Mouse (Mus musculus): ENCODE results near the gene Tceanc2. TPM values are rescaled to one million over a fixed set of nuclear protein-coding genes. Genes with fewer than 3 reads are reported as not detected.

Gene Tceanc2
- 17.6 and 19.4 TPM in 2 replicates for polyA plus RNA-seq (2015; fragmentation: Nextera tagmentation; extraction: Ambion mirVana)

GRCm38 (mm10) chr4:107178830-107179490, at the start of gene Tceanc2:
Tceanc2 (minus strand) TSS chr4:107179116.
- peak; percentile 24 for ATAC-seq
- Histone ChIP-seq H3K27me3 (replicated peaks; ENCODE audit: control insufficient read depth, insufficient read depth, low read length) (no peaks in the 10 kb centered on the region), H3K4me1 (ENCODE audit: control insufficient read depth, insufficient read depth, low read length) (peaks cover 30% of the 10 kb centered on the region), H3K9ac (ENCODE audit: low read depth, low read length) (peak within 1 kb of the TSS; percentile 94), H3K4me2 (ENCODE audit: low read depth, low read length) (peak within 1 kb of the TSS; percentile 77), H3K4me3 (ENCODE audit: low read length) (peak within 1 kb of the TSS; percentile 99), H3K9me3 (ENCODE audit: control insufficient read depth, low read length) (no peaks in the 10 kb centered on the region), H3K27ac (ENCODE audit: low read length) (peak within 1 kb of the TSS; percentile 100), H3K36me3 (ENCODE audit: control insufficient read depth, insufficient read depth, low read length) (no peaks in the 10 kb centered on the region)
- under 1% methylated on average over 47 of the region's 47 CpGs for WGBS

GRCm38 (mm10) chr4:107226313-107226712, 47.4 kb upstream of the Tceanc2 start:
- WGBS: 93% methylated on average over 2 of the region's 2 CpGs
- no peak for ATAC-seq
- Histone ChIP-seq H3K4me1 (ENCODE audit: control insufficient read depth, insufficient read depth, low read length) (no peaks in the 10 kb centered on the region), H3K4me3 (ENCODE audit: low read length) (no peak overlapping the region), H3K9me3 (ENCODE audit: control insufficient read depth, low read length) (no peaks in the 10 kb centered on the region), H3K27ac (ENCODE audit: low read length) (no peak overlapping the region), H3K36me3 (ENCODE audit: control insufficient read depth, insufficient read depth, low read length) (no peaks in the 10 kb centered on the region), H3K27me3 (replicated peaks; ENCODE audit: control insufficient read depth, insufficient read depth, low read length) (no peaks in the 10 kb centered on the region), H3K4me2 (ENCODE audit: low read depth, low read length) (no peak overlapping the region), H3K9ac (ENCODE audit: low read depth, low read length) (no peak overlapping the region)

- Histone ChIP-seq H3K27ac (ENCODE audit: low read length) (no peak overlapping the region), H3K4me2 (ENCODE audit: low read depth, low read length) (no peak overlapping the region), H3K4me3 (ENCODE audit: low read length) (no peak overlapping the region), H3K9me3 (ENCODE audit: control insufficient read depth, low read length) (no peaks in the 10 kb centered on the region), H3K4me1 (ENCODE audit: control insufficient read depth, insufficient read depth, low read length) (no peaks in the 10 kb centered on the region), H3K36me3 (ENCODE audit: control insufficient read depth, insufficient read depth, low read length) (no peaks in the 10 kb centered on the region), H3K27me3 (replicated peaks; ENCODE audit: control insufficient read depth, insufficient read depth, low read length) (no peaks in the 10 kb centered on the region), H3K9ac (ENCODE audit: low read depth, low read length) (no peak overlapping the region)
- WGBS: 70% methylated on average over 11 of the region's 11 CpGs
- peak; percentile 38 for ATAC-seq
Measured at GRCm38 (mm10) chr4:107223225-107224204, 44.6 kb upstream of the Tceanc2 start.

GRCm38 (mm10) chr4:107221524-107221923, 42.6 kb upstream of the Tceanc2 start:
- H3K9me3 ChIP-seq (ENCODE audit: control insufficient read depth, low read length): no peaks in the 10 kb centered on the region
- no peak overlapping the region for H3K9ac ChIP-seq (ENCODE audit: low read depth, low read length)
- no peak overlapping the region for H3K4me3 ChIP-seq (ENCODE audit: low read length)
- H3K27ac ChIP-seq (ENCODE audit: low read length): no peak overlapping the region
- no peak for ATAC-seq
- 82% methylated on average over 5 of the region's 5 CpGs for WGBS
- no peaks in the 10 kb centered on the region for H3K27me3 ChIP-seq (replicated peaks; ENCODE audit: control insufficient read depth, insufficient read depth, low read length)
- no peak overlapping the region for H3K4me2 ChIP-seq (ENCODE audit: low read depth, low read length)
- no peaks in the 10 kb centered on the region for H3K36me3 ChIP-seq (ENCODE audit: control insufficient read depth, insufficient read depth, low read length)
- H3K4me1 ChIP-seq (ENCODE audit: control insufficient read depth, insufficient read depth, low read length): no peaks in the 10 kb centered on the region

- Histone ChIP-seq H3K4me3 (ENCODE audit: low read length) (no peak overlapping the region), H3K9ac (ENCODE audit: low read depth, low read length) (no peak overlapping the region), H3K4me2 (ENCODE audit: low read depth, low read length) (no peak overlapping the region), H3K36me3 (ENCODE audit: control insufficient read depth, insufficient read depth, low read length) (no peaks in the 10 kb centered on the region), H3K27ac (ENCODE audit: low read length) (no peak overlapping the region), H3K4me1 (ENCODE audit: control insufficient read depth, insufficient read depth, low read length) (peaks cover 2% of the 10 kb centered on the region; the same call in 1 of the 2 replicates), H3K27me3 (replicated peaks; ENCODE audit: control insufficient read depth, insufficient read depth, low read length) (no peaks in the 10 kb centered on the region), H3K9me3 (ENCODE audit: control insufficient read depth, low read length) (no peaks in the 10 kb centered on the region)
- peak; percentile 73 for ATAC-seq
- 69% methylated on average over 9 of the region's 9 CpGs for WGBS
Measured at GRCm38 (mm10) chr4:107217574-107217973, 38.7 kb upstream of the Tceanc2 start.

- no peaks in the 10 kb centered on the region for H3K9me3 ChIP-seq (ENCODE audit: control insufficient read depth, low read length)
- no peak overlapping the region for H3K4me3 ChIP-seq (ENCODE audit: low read length)
- H3K4me1 ChIP-seq (ENCODE audit: control insufficient read depth, insufficient read depth, low read length): peaks cover 9% of the 10 kb centered on the region; the same call in 1 of the 2 replicates
- H3K27ac ChIP-seq (ENCODE audit: low read length): no peak overlapping the region
- no peak for ATAC-seq
- H3K27me3 ChIP-seq (replicated peaks; ENCODE audit: control insufficient read depth, insufficient read depth, low read length): no peaks in the 10 kb centered on the region
- WGBS: 62% methylated on average over 12 of the region's 12 CpGs
- H3K9ac ChIP-seq (ENCODE audit: low read depth, low read length): no peak overlapping the region
- no peaks in the 10 kb centered on the region for H3K36me3 ChIP-seq (ENCODE audit: control insufficient read depth, insufficient read depth, low read length)
- no peak overlapping the region for H3K4me2 ChIP-seq (ENCODE audit: low read depth, low read length)
Measured at GRCm38 (mm10) chr4:107213279-107214011, 34.5 kb upstream of the Tceanc2 start.

GRCm38 (mm10) chr4:107211936-107212335, 33.0 kb upstream of the Tceanc2 start:
- no peak overlapping the region for H3K4me3 ChIP-seq (ENCODE audit: low read length)
- ATAC-seq: no peak
- WGBS: 84% methylated on average over 5 of the region's 5 CpGs

GRCm38 (mm10) chr4:107211465-107211864, 32.5 kb upstream of the Tceanc2 start:
- Histone ChIP-seq H3K4me2 (ENCODE audit: low read depth, low read length) (no peak overlapping the region), H3K9me3 (ENCODE audit: control insufficient read depth, low read length) (no peaks in the 10 kb centered on the region), H3K36me3 (ENCODE audit: control insufficient read depth, insufficient read depth, low read length) (no peaks in the 10 kb centered on the region), H3K9ac (ENCODE audit: low read depth, low read length) (no peak overlapping the region), H3K27me3 (replicated peaks; ENCODE audit: control insufficient read depth, insufficient read depth, low read length) (no peaks in the 10 kb centered on the region), H3K27ac (ENCODE audit: low read length) (no peak overlapping the region), H3K4me1 (ENCODE audit: control insufficient read depth, insufficient read depth, low read length) (peaks cover 9% of the 10 kb centered on the region; the same call in 1 of the 2 replicates), H3K4me3 (ENCODE audit: low read length) (no peak overlapping the region)
- 80% methylated on average over 4 of the region's 4 CpGs for WGBS
- ATAC-seq: no peak

More at GRCm38 (mm10) chr4:107211936-107212335, 33.0 kb upstream of the Tceanc2 start:
- H3K27me3 ChIP-seq (replicated peaks; ENCODE audit: control insufficient read depth, insufficient read depth, low read length): no peaks in the 10 kb centered on the region
- no peaks in the 10 kb centered on the region for H3K9me3 ChIP-seq (ENCODE audit: control insufficient read depth, low read length)
- H3K27ac ChIP-seq (ENCODE audit: low read length): no peak overlapping the region
- H3K9ac ChIP-seq (ENCODE audit: low read depth, low read length): no peak overlapping the region
- no peak overlapping the region for H3K4me2 ChIP-seq (ENCODE audit: low read depth, low read length)
- H3K4me1 ChIP-seq (ENCODE audit: control insufficient read depth, insufficient read depth, low read length): peaks cover 9% of the 10 kb centered on the region; the same call in 1 of the 2 replicates
- no peaks in the 10 kb centered on the region for H3K36me3 ChIP-seq (ENCODE audit: control insufficient read depth, insufficient read depth, low read length)

Data from intestine, embryonic 16.5 days (tissue).